Mouse (Mus musculus) spleen, adult 2 months (tissue): Measurements from ENCODE around the gene Efcab7.

Experiments used
- CTCF ChIP-seq: fragments of 200-500 bp; IDR thresholded peaks from 2 replicates; pipeline ENCODE4 v1.5.1; 2011; ENCODE audit warnings: mild to moderate bottlenecking, inconsistent platforms; ENCODE audit not compliant: insufficient read depth, insufficient read length, insufficient replicate concordance; ENCODE audit errors: extremely low read depth
- POLR2A ChIP-seq: fragments of 200-500 bp; IDR thresholded peaks from 2 replicates; pipeline ENCODE4 v1.6.1; 2011; ENCODE audit warnings: low read depth, low read length, inconsistent platforms

DNA sequence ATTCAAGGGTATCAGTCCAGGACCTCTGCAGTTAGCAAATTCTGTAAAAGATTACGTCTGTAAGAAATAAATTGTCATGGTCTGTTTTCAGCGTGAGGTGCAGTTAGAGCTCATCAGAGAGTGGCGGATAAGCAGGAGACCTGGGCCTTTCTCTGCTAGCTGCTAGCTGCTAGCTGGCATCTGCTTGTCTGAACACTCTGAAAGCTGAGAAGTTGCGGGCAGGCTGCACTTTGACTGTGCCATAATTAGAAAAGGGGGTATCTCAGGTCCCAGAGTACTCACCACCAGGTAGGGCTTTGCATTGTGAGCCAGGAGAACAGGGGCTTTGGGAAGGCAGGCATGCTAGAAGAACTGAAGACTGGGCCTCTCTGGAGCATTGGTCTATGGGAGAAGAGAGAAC lies 102.8 kb downstream of the Efcab7 start:
- TF ChIP-seq CTCF = no peak
- no peak for TF ChIP-seq POLR2A
